Mouse (Mus musculus) left cerebral cortex, adult 18-20 months (tissue): ENCODE data around the gene Otos. TPM values are rescaled to one million over a fixed set of nuclear protein-coding genes. Genes with fewer than 3 reads are reported as not detected.

Source experiments
- DNase-seq, 2 experiments: peaks; one replicate each; pipeline ENCODE4 v3.0.0; 2021 to 2022; ENCODE audit warnings: low spot score in 2 of 2, mixed read lengths in 1 of 2
- total RNA-seq, 2 experiments: library from RNA; stranded (reverse); gene quantifications; 2 replicates each; pipeline ENCODE4 v1.2.3; 2021

Otos gene
- total RNA-seq, 2 experiments from 2014 or later: not detected

DNA sequence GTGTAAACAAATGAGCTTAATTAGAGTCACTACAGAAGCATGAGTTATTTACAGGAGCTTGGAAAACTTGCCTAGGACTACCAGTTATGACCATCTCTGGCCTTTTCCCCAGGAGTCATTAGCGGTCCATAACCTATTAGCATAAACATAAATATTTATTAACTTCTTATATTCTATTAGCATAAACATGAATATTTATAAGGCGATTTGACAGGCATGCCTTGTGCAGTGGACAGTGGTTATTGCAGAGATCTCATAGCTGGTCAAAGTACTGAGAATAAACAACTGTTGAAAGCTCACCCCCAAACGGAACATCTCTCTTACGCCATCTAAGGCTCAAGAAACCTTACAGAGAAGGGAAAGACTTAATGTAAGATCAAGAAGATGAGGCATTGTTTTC, 35.5 kb downstream of the Otos start:
- DNase-seq: no peak

DNA sequence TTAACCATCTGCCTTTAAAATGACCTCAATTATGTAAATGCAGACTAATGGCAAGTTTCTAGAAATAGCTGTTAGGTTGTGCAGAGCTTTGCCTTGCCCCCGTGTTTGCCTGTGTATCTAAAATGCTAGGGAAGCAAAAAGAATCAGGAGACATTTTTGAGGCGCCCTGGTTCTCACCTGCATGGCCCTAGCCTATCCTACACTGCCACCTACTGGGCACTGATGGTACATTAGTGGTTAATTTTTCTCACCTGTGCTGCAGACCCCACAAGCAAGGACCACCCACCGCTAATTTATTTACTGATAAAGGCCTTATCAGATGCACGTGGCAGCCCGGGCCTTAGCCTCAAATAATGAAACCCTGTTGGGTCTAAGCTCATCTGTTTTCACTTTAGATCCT, 37.6 kb downstream of the Otos start:
- peak; percentile 63 to 71 for DNase-seq

DNA sequence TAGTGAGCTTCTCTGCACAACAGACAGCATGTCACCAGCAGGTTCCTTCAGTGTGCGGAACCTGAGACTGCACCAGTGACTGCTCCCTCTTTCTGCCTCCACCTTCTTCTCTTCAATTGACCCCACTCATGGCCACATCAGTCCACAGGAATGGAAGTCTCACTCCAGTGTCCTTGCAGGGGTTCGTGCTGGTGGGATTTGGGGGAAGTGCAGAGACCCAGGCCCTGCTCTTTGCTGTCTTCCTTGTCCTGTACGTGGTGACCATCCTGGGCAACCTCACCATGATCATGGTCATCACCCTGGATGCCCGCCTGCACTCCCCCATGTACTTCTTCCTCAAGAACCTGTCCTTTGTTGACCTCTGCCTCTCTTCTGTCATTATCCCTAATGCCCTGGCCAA, 40.9 kb downstream of the Otos start:
- no peak for DNase-seq

DNA sequence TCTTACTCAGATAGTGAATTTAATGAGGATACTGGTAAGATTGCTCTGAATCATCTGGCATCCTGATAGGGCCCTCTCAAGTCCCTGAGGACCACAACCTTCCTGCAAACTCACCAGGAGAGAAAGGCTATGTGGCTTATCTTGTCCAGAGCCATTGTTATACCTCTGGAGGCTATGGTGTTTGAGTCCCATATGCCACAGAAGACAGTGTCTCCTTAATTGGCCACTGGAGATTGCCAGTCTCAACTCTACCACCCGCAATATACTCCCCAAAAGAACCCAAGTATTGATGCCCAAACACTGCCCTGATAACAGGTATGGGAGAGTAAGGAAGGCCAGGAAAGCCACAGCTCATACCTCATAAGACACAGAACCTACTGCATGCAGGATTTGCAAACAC, 43.2 kb downstream of the Otos start, which contains the start of gene Olfr1410:
Olfr1410 (plus strand) TSS at position 301 of the 400 bp plus-strand sequence.
- DNase-seq: no peak

DNA sequence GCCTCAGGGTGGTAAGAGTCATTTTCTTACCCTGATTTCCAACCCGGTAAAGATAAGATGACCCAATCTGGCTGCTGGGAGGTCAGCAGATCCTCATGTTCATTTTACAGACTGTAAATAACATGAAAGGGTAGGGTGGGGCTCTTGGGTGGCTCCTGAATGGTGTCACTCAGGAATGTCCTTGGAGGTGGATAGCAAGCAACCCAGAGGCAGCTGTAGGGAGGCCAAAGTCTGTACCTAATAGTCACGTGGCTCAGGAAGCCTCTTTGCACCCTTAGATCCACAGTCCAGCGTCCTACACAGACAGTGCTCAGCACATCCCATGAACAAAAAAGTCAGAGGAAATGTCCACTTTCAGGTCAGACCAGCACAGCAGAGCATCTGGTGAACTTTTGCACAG, 52.6 kb downstream of the Otos start:
- no peak for DNase-seq

Other genes with a start within 250 kb of the Otos start
- 100 to 1,000 TPM; 222 to 250 TPM for gene Ndufa10, start 175.0 kb downstream of the Otos start, total RNA-seq
- gene Olfr1416, start 163.7 kb downstream of the Otos start, total RNA-seq: not detected
- not detected for gene Olfr1415, start 152.7 kb downstream of the Otos start, total RNA-seq
- gene Olfr1414, start 130.2 kb downstream of the Otos start, total RNA-seq: not detected
- gene Olfr1413, start 77.5 kb downstream of the Otos start, total RNA-seq: not detected
- not detected for gene Olfr1412, start 63.1 kb downstream of the Otos start, total RNA-seq
- not detected for gene Olfr1411, start 54.4 kb downstream of the Otos start, total RNA-seq
- not detected for gene Olfr1410, start 43.1 kb downstream of the Otos start, total RNA-seq
- gene Olfr12, start 31.1 kb downstream of the Otos start, total RNA-seq: not detected
- gene Cops9, start 6.9 kb downstream of the Otos start, total RNA-seq: 100 to 1,000 TPM; 214 to 225 TPM
- gene Gpc1, start 182.8 kb upstream of the Otos start, total RNA-seq: 10 to 100 TPM; 81.6 to 86.5 TPM